Mouse (Mus musculus) E14TG2a.4 (cell line): ENCODE data around the gene Olfr1094.

ENCODE experiments used
- CTCF ChIP-seq: conservative IDR thresholded peaks from 2 replicates; pipeline ENCODE4 v1.5.1; 2014; ENCODE audit warnings: low read length
- POU5F1 ChIP-seq: IDR thresholded peaks from 2 replicates; pipeline ENCODE4 v1.6.1; 2014; ENCODE audit warnings: low read length, borderline replicate concordance

GRCm38 (mm10) chr2:86824363-86824762, at the start of gene Olfr1094:
- TF ChIP-seq CTCF, result no peak
- TF ChIP-seq POU5F1, result no peak
